Mouse (Mus musculus) myocyte (in vitro differentiated cells): Measurements from ENCODE around the gene Pmis2.

Experiments
- CEBPB ChIP-seq: IDR thresholded peaks from 2 replicates; pipeline ENCODE4 v1.6.1; 2011; ENCODE audit warnings: mild to moderate bottlenecking, moderate library complexity; ENCODE audit not compliant: poor library complexity, insufficient read depth, severe bottlenecking
- MAX ChIP-seq: IDR thresholded peaks from one replicate; pipeline ENCODE4 v1.6.1; 2011; ENCODE audit warnings: low read depth, mild to moderate bottlenecking, control low read depth
- MYOG ChIP-seq, 3 experiments: IDR thresholded peaks; one replicate each; pipeline ENCODE4 v1.6.1; 2011; ENCODE audit warnings: control low read depth in 2 of 3, low read depth in 2 of 3, mild to moderate bottlenecking in 2 of 3; ENCODE audit not compliant: insufficient read length in 2 of 3, control insufficient read depth in 1 of 3, insufficient read depth in 1 of 3
- POLR2A ChIP-seq: IDR thresholded peaks from one replicate; pipeline ENCODE4 v1.6.1; 2011; ENCODE audit warnings: low read depth, mild to moderate bottlenecking, control low read depth, moderate library complexity; ENCODE audit not compliant: insufficient read length
- POLR2AphosphoS2 ChIP-seq: IDR thresholded peaks from one replicate; pipeline ENCODE4 v1.6.1; 2011; ENCODE audit warnings: low read depth, control low read depth; ENCODE audit not compliant: insufficient read length
- SRF ChIP-seq: IDR thresholded peaks from one replicate; pipeline ENCODE4 v1.6.1; 2011; ENCODE audit warnings: low read depth; ENCODE audit not compliant: control insufficient read depth, insufficient read length
- TCF12 ChIP-seq: IDR thresholded peaks from one replicate; pipeline ENCODE4 v1.6.1; 2011; ENCODE audit warnings: mild to moderate bottlenecking, control low read depth; ENCODE audit not compliant: poor library complexity, insufficient read depth, severe bottlenecking
- USF1 ChIP-seq: IDR thresholded peaks from one replicate; pipeline ENCODE4 v1.6.1; 2011; ENCODE audit warnings: low read depth, mild to moderate bottlenecking, control low read depth, moderate library complexity

- TF ChIP-seq MYOG (IDR thresholded peaks at IDR 0.05; ENCODE audit: control insufficient read depth in 1 of 3, insufficient read depth in 1 of 3, insufficient read length in 2 of 3, low read depth in 2 of 3) (no peak), SRF (no peak), POLR2A (no peak), TCF12 (no peak), POLR2AphosphoS2 (no peak), CEBPB (no peak), MAX (no peak), USF1 (no peak)
These were observed 34.9 kb upstream of the Pmis2 start for GRCm38 (mm10) chr7:30706214-30706882.
